Mouse (Mus musculus): ENCODE results near the gene Kcnmb1.
A peak's percentile ranks its signal among the peaks of the same experiment; 100 is the strongest.

DNA sequence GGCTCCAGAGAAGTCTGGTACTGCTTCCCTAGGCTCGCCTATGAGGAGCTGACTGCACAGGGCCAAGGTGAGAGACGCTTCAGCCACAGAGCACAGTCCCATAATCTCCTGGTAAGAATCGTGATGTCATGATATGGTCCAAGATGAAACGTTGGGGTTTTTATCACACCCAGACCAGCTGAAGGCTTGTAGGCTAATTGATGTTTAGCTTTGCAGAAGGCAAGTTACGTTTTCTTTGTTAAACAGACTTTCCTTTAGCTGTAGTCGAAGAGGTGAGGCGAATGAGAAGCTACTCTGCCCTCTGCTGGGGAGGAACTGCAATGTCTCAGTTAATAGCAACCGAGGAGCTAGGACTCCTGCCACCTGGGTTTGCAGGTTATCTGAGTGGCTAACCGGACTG, 45.9 kb downstream of the Kcnmb1 start:
- TF ChIP-seq CTCF (conservative IDR thresholded peaks at IDR 0.05; ENCODE audit: insufficient read depth, insufficient read length, low read depth, low read length) (peak; percentile 67), POLR2A (IDR thresholded peaks at IDR 0.05; ENCODE audit: low read depth, low read length) (no peak)
